Mouse (Mus musculus) heart, embryonic 15.5 days (tissue): ENCODE data around the gene Nop14. TPM values are rescaled to one million over a fixed set of nuclear protein-coding genes. Genes with fewer than 3 reads are reported as not detected.
"Not testable (repeated sequence)": the region's sequence is repeated elsewhere in the genome, so short reads cannot be mapped to it uniquely, and the experiment has no call there.

Experiments used
- ATAC-seq: fragments of 200-750 bp; cut with Nextera tagmentation; replicated peaks from 2 replicates; pipeline ENCODE4 v1.8.0; 2017; ENCODE audit warnings: low read depth, moderate TSS enrichment; ENCODE audit not compliant: insufficient number of reproducible peaks, insufficient read depth, low FRiP score
- H3K27ac ChIP-seq: fragments of 300-500 bp; sonication (generic); 2 replicates; pipeline ENCODE4 v1.5.1; 2015; ENCODE audit warnings: mild to moderate bottlenecking, inconsistent platforms
- H3K27me3 ChIP-seq: fragments of 300-500 bp; sonication (generic); 2 replicates; pipeline ENCODE4 v1.6.1; 2015; ENCODE audit warnings: inconsistent platforms
- H3K36me3 ChIP-seq: fragments of 300-500 bp; sonication (generic); 2 replicates; pipeline ENCODE4 v1.6.1; 2015; ENCODE audit warnings: mild to moderate bottlenecking, inconsistent platforms
- H3K4me1 ChIP-seq: fragments of 300-500 bp; sonication (generic); replicated peaks from 2 replicates; pipeline ENCODE4 v1.6.1; 2015; ENCODE audit warnings: inconsistent platforms
- H3K4me2 ChIP-seq: fragments of 300-500 bp; sonication (generic); 2 replicates; pipeline ENCODE4 v1.6.1; 2015; ENCODE audit warnings: inconsistent platforms, mild to moderate bottlenecking, moderate library complexity
- H3K4me3 ChIP-seq: fragments of 300-500 bp; sonication (generic); 2 replicates; pipeline ENCODE4 v1.5.1; 2015; ENCODE audit warnings: mild to moderate bottlenecking, inconsistent platforms
- H3K9ac ChIP-seq: fragments of 300-500 bp; sonication (generic); 2 replicates; pipeline ENCODE4 v1.6.1; 2015; ENCODE audit warnings: mild to moderate bottlenecking, inconsistent platforms
- H3K9me3 ChIP-seq: fragments of 300-500 bp; sonication (generic); replicated peaks from 2 replicates; pipeline ENCODE4 v1.6.1; 2016; ENCODE audit warnings: inconsistent platforms
- WGBS: fragments of 180-500 bp; shearing (Covaris S2); methylation state at CpG from one replicate; pipeline ENCODE4 v1.1.7; 2015; ENCODE audit warnings: mixed read lengths; 5-methylcytosine and 5-hydroxymethylcytosine counted together
- polyA plus RNA-seq: library from polyadenylated mRNA; unstranded; fragments of >200 nt; fragmentation: Nextera tagmentation; extraction: Ambion mirVana; gene quantifications from 2 replicates; pipeline ENCODE4 v1.2.1, GENCODE M21; 2015

Nop14 gene
- polyA plus RNA-seq, 1 experiment from 2014 or later, result 14.7 TPM

- WGBS, result 90% methylated on average over 4 of the region's 4 CpGs
- no peak overlapping the region for H3K27ac ChIP-seq
- no peaks in the 10 kb centered on the region for H3K27me3 ChIP-seq
- peaks cover 4% of the 10 kb centered on the region; the same call in 1 of the 2 replicates for H3K4me1 ChIP-seq
- no peak for ATAC-seq
- no peak overlapping the region for H3K4me3 ChIP-seq
- H3K36me3 ChIP-seq, result peaks cover 70% of the 10 kb centered on the region
- no peak overlapping the region for H3K9ac ChIP-seq
- H3K9me3 ChIP-seq, result no peaks in the 10 kb centered on the region
- H3K4me2 ChIP-seq, result no peak overlapping the region
Observed at GRCm38 (mm10) chr5:34609966-34610365, 50.0 kb downstream of the Nop14 start.

DNA sequence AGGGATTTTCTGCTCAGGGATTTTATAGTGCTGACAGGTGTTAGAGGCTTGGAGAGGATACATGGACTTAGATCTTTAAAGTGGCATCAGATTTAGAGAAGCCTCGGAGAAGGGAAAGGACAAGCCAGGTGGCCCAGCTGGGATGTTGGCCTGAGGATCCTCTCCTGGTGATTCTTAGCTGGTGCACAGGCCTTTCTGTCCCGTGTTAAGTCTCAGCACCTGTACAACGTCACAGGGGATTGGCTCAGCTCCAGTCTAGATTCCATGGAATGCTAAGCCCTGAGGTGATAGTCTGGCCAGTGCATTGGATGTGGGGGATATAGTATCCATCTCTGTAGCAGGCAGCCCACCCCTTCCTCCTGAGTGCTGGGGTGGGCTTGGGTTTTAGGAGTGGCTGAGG is 51.7 kb downstream of the Nop14 start:
- no peaks in the 10 kb centered on the region for H3K9me3 ChIP-seq
- H3K4me3 ChIP-seq, result no peak overlapping the region
- no peak for ATAC-seq
- no peak overlapping the region for H3K4me2 ChIP-seq
- no peaks in the 10 kb centered on the region for H3K27me3 ChIP-seq
- WGBS, result 46% methylated on average over 3 of the region's 3 CpGs
- H3K27ac ChIP-seq, result no peak overlapping the region
- peaks cover 59% of the 10 kb centered on the region for H3K36me3 ChIP-seq
- no peak overlapping the region for H3K9ac ChIP-seq
- peaks cover 4% of the 10 kb centered on the region; the same call in 1 of the 2 replicates for H3K4me1 ChIP-seq

DNA sequence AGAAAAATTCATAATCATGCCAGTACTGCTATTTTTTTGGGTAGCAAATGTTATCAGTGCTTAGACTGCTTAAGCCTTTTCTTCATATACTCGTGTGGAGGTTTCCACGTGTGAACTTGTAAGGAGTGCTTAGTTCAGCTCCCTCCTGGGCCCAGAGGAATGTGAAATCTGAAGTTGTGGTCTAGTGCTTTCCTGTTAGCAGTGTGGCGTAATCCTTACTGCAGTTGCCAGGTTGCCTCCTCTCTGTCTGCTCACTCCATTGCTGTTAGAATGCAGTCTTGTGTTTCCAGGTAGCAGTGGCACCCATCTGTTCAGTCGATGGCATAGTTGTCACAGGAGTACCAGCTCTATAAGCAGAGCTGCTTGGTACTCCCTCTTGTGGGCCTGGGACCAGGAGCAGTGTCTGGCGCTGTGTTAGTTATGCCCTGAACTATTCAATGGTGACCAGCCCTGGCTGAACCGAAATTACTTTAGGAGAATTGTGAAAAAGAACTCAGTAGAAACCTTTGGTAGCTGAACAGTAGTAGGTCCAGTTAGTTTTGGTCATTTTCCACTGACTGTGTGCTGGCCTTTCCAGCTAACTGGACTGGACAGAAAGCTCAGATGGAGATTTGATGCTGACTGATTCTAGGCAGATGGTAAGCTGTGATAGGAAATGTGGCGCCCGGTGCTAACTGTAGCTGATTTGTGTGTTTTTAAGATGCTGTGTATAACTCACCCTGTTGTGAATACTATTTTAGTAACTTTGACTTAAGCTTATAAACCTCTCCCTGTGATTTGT is 52.7 kb downstream of the Nop14 start:
- Histone ChIP-seq H3K27me3 (no peaks in the 10 kb centered on the region), H3K9me3 (no peaks in the 10 kb centered on the region), H3K4me1 (peaks cover 4% of the 10 kb centered on the region; the same call in 1 of the 2 replicates), H3K4me2 (no peak overlapping the region), H3K27ac (no peak overlapping the region), H3K9ac (no peak overlapping the region), H3K36me3 (peaks cover 61% of the 10 kb centered on the region), H3K4me3 (no peak overlapping the region)
- WGBS, result 78% methylated on average over 8 of the region's 8 CpGs
- no peak for ATAC-seq

DNA sequence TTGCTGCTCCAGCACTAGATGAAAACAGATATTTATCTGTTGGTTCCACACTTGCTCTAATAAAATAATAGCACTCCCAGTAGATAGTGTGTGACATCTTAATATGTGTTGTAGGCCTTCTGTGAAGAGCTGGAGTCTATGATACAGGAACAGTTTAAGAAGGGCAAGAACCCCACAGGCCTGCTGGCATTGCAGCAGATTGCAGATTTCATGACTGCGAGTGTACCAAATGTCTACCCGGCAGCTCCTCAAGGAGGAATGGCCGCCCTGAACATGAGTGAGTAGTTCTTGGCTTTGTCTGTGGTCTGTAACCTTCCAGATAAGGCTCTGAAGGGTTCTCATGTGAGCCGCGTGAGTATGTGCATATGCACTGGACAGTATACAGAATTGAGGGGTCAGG is 55.4 kb downstream of the Nop14 start:
- H3K4me1 ChIP-seq, result peaks cover 4% of the 10 kb centered on the region; the same call in 1 of the 2 replicates
- WGBS, result 87% methylated on average over 5 of the region's 5 CpGs
- no peaks in the 10 kb centered on the region for H3K27me3 ChIP-seq
- H3K4me3 ChIP-seq, result no peak overlapping the region
- H3K36me3 ChIP-seq, result peaks cover 52% of the 10 kb centered on the region
- ATAC-seq, result no peak
- H3K9ac ChIP-seq, result no peak overlapping the region
- H3K4me2 ChIP-seq, result no peak overlapping the region
- H3K27ac ChIP-seq, result no peak overlapping the region
- H3K9me3 ChIP-seq, result no peaks in the 10 kb centered on the region

DNA sequence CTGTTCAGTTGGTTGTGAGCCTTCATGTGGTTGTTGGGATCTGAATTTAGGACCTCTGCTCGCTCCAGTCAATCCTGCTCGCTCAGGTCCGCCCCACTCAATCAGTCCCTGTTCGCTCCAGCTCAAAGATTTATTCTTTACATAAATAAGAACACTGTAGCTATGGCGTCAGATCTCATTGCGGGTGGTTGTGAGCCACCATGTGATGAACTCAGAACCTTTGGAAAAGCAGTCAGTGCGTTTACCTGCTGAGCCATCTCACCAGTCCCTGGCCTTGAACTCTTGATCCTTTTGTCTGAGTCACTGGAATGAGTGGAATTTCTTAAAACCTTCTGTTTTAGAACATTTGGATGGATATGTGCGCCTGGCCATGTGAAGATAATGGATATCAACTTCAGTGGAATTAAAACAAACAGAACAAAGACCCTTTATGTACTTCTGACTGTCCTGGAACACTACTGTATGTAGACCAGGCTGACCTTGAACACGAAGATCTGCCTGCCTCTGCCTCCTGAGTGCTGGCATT is 66.7 kb downstream of the Nop14 start:
- Histone ChIP-seq H3K4me3 (no peak overlapping the region), H3K9me3 (no peaks in the 10 kb centered on the region), H3K4me1 (peaks cover 12% of the 10 kb centered on the region), H3K9ac (no peak overlapping the region), H3K27ac (no peak overlapping the region), H3K36me3 (peaks cover 10% of the 10 kb centered on the region; the same call in 1 of the 2 replicates), H3K27me3 (no peaks in the 10 kb centered on the region), H3K4me2 (no peak overlapping the region)
- 93% methylated on average over 9 of the region's 9 CpGs for WGBS
- no peak for ATAC-seq

GRCm38 (mm10) chr5:34592666-34593065 is 67.3 kb downstream of the Nop14 start:
- 83% methylated on average over 6 of the region's 6 CpGs for WGBS
- ATAC-seq, result no peak

DNA sequence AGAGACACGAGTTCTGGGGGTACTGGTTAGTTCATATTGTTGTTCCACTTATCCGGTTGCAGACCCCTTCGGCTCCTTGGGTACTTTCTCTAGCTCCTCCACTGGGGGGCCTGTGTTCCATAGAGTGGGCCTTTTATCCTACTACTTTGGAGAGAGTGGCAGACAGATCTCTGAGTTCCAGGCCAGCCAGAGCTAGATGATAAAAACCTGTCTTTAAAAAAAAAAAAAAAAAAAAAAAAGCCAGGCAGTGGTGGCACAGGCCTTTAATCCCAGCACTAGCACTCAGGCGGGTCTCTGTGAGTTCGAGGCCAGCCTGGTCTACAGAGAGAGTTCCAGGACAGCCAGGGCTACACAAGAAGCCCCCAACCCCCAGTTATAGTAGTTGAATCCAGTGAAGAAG is 67.7 kb downstream of the Nop14 start:
- H3K27me3 ChIP-seq, ATAC-seq: not testable (repeated sequence)
- WGBS, result 88% methylated on average over 5 of the region's 5 CpGs

More at GRCm38 (mm10) chr5:34592666-34593065, 67.3 kb downstream of the Nop14 start:
- Histone ChIP-seq H3K27ac (no peak overlapping the region), H3K36me3 (peaks cover 5% of the 10 kb centered on the region; the same call in 1 of the 2 replicates), H3K4me2 (no peak overlapping the region), H3K4me1 (peaks cover 12% of the 10 kb centered on the region), H3K9ac (no peak overlapping the region), H3K9me3 (no peaks in the 10 kb centered on the region), H3K27me3 (no peaks in the 10 kb centered on the region), H3K4me3 (no peak overlapping the region)

GRCm38 (mm10) chr5:34591388-34592004 is 68.5 kb downstream of the Nop14 start:
- no peaks in the 10 kb centered on the region for H3K27me3 ChIP-seq
- H3K4me2 ChIP-seq, result no peak overlapping the region
- H3K36me3 ChIP-seq, result peaks cover 5% of the 10 kb centered on the region; the same call in 1 of the 2 replicates
- WGBS, result 80% methylated on average over 5 of the region's 5 CpGs
- ATAC-seq, result no peak
- H3K27ac ChIP-seq, result no peak overlapping the region
- no peak overlapping the region for H3K4me3 ChIP-seq
- peaks cover 15% of the 10 kb centered on the region for H3K4me1 ChIP-seq
- no peaks in the 10 kb centered on the region for H3K9me3 ChIP-seq
- no peak overlapping the region for H3K9ac ChIP-seq

More for the DNA sequence above, 67.7 kb downstream of the Nop14 start:
- not testable (repeated sequence) for H3K9me3 ChIP-seq, H3K36me3 ChIP-seq, H3K4me2 ChIP-seq, H3K9ac ChIP-seq, H3K4me3 ChIP-seq, H3K27ac ChIP-seq
- peaks cover 14% of the 10 kb centered on the region for H3K4me1 ChIP-seq

DNA sequence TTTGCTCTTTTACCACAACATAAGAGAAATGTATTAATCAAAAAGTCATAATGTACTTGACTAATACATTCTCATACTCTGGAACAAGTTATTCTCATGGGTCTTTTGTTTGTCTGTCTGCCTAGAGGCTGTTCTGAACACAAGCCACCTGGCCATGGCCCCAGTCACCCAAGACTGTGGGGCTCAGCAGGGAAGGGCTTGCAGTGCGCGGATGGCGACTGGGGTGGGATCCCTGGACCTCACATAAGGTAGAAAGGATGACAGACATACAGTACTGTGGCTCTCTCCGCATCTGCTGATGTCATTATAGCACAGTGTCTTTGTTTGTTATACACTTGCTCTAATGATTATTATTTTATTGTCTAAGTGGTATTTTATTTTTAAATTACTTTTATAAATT is 69.2 kb downstream of the Nop14 start:
- no peaks in the 10 kb centered on the region for H3K27me3 ChIP-seq
- no peak overlapping the region for H3K27ac ChIP-seq
- 66% methylated on average over 4 of the region's 4 CpGs for WGBS
- H3K4me3 ChIP-seq, result no peak overlapping the region
- H3K9me3 ChIP-seq, result no peaks in the 10 kb centered on the region
- no peak overlapping the region for H3K9ac ChIP-seq
- no peak for ATAC-seq
- H3K4me1 ChIP-seq, result peaks cover 18% of the 10 kb centered on the region
- no peak overlapping the region for H3K4me2 ChIP-seq
- H3K36me3 ChIP-seq, result peaks cover 5% of the 10 kb centered on the region; the same call in 1 of the 2 replicates

GRCm38 (mm10) chr5:34590059-34590458 is 69.9 kb downstream of the Nop14 start:
- no peaks in the 10 kb centered on the region for H3K9me3 ChIP-seq
- no peak overlapping the region for H3K4me3 ChIP-seq
- H3K27me3 ChIP-seq, result no peaks in the 10 kb centered on the region
- ATAC-seq, result no peak
- H3K4me1 ChIP-seq, result peaks cover 18% of the 10 kb centered on the region
- no peak overlapping the region for H3K4me2 ChIP-seq
- H3K27ac ChIP-seq, result no peak overlapping the region
- WGBS, result 41% methylated on average over 5 of the region's 5 CpGs
- no peak overlapping the region for H3K9ac ChIP-seq
- H3K36me3 ChIP-seq, result peaks cover 5% of the 10 kb centered on the region; the same call in 1 of the 2 replicates
